Mouse (Mus musculus) urinary bladder, postnatal 10 days (tissue): ENCODE measurements around the gene Nhsl2.
A peak's percentile ranks its signal among the peaks of the same experiment; 100 is the strongest.
"Not testable (repeated sequence)": the region's sequence is repeated elsewhere in the genome, so short reads cannot be mapped to it uniquely, and the experiment has no call there.

Experiments used
- DNase-seq: peaks from one replicate; pipeline ENCODE4 v3.0.0; 2022; ENCODE audit warnings: low spot score

The Nhsl2 gene

DNA sequence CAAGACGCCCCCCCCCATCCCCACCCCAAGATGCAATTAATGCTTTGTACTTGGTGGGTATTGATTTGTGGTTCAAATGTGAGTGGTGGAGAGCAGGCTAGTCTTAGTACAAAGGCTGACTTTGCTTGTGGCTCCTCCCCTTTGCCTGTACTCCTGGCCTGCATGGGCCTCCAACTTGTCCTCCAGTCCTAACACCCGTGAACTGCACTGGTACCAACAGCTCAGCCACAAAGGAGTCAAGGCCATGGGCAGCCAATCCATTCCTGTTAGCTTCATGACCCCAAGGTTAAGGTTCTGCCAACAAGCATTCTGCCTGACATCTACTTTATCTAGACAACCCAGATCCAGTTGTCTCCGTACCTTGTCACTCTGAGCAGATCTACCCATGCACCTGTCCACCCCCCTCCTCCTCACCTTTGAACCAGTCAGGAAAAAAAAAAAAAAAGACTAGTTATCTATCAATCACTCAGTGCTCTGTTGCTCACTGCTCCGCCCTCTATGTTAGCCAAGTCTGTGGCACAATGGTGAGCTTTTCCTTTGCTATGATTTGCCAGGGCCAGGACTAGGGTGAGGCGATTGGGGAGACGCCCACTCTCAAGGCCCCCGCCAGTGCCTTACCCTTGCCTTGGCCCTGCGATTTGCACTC, 236.7 kb downstream of the Nhsl2 start:
- no peak for DNase-seq

DNA sequence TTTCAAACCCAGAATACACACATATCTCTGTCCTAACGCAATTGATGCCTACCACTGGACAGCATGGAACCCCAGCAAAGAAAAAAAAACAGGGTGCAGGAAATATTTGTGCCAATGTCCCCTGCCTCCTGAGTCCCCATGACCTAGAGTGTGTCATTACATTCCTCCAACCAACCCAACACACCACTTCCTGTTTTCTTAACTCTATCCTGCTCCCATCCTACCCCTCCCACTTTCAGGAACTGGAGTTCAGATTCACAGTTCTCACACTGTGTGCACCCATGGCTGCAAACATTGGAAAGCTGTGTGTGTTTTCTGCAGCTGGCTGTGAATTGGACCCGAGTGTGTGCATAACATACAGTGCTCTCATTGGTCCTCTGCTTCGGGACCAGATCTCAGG, 241.4 kb downstream of the Nhsl2 start:
- DNase-seq: no peak

DNA sequence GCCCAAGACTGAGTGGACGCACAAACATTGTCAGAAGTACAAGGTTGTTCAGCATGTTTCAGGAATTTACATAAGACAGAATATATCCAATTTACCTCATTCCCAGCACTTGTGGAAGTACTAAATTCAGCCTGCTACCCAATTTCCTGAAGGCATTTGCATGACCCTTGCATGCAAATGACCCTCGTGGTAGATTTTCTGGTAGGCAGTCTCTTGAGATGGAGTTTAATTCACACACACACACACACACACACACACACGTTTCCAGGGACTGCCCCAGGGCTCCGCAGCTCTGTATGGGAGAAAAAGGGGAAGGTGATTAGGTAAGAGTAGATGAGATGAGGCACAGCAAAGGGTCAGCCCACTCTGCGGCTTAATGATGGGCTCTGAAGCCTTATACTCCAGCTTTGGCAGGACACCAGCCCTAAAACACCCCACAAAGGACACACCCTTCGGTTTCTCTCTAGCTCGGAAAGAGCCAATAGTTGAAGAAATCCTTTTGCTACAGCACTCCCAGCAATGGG, 245.3 kb downstream of the Nhsl2 start:
- DNase-seq: no peak

DNA sequence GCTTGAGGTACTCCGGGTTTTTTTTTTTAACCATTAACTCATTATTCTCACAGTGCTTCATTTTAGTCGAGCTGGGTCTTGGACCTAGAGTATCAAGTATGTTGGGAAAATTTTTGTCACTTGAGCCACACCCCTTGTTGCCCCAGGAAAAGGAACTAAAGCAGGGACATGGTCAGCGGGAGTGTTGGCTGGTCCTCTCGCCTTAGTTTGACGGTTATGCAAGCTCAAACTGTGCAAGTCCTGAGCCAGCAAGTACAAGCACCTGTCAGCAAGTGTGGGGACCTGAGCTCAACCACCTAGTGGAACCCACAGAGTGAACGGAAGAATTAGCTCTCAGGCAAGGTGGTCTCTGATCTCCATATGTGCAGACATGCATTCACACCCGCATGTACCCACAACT, 252.7 kb downstream of the Nhsl2 start:
- no peak for DNase-seq

DNA sequence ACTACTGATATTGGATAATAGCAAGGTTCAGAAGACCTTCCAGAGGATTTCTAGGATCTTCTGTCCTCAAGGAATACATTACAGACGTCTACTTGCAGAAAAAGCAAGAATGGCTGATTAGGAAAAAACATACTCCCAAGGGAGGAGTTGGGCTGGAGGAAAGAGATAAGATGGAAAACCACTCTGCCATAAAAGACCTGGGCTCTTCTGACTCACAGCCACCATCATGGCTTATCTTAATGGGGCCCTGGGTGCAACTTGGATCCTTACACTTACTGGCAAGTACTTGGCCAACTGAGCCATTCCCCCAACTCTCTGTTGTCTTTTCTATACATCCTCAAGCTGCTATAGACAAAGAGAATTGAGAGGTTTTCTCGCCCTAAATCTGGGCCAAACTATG, 254.6 kb downstream of the Nhsl2 start:
- DNase-seq: not testable (repeated sequence)

DNA sequence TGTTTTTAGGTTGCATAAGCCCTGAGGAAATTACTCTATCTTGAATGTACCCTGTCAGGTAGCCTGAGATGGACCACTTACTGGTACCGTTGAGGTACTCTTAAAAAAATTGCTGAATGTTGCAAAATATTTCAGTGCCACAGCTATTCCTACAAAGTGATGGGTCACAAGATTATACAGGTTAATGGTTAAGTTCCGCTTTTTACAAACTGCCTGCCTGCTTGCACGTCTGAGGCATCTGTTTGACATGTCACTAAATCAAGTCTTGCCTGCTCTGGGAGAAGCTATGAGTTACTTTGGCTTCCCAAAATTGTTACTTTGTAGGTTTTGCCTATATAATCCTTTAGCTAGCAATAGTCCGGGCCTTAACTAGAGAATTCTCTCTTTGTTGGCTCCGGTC, 260.2 kb downstream of the Nhsl2 start:
- not testable (repeated sequence) for DNase-seq

DNA sequence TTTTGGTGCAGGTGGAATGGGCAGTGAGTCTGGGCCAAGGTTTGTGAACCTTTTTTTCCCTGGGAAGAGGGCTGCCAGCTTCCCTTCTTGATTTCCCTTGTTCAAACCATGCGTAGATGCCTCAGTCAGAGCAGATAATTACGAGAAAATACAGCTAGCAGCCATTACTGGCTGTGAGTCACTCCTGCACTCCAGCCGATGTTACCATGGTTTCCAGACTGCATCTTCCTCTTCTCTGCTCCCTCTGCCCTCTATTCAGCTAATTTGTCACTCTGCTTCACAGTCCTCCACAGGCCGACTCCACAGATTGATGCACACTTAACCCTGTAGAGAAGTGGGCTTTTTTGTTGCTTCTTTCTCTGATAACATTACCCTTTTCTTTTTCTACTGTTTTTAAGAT, 266.5 kb downstream of the Nhsl2 start:
- no peak for DNase-seq

DNA sequence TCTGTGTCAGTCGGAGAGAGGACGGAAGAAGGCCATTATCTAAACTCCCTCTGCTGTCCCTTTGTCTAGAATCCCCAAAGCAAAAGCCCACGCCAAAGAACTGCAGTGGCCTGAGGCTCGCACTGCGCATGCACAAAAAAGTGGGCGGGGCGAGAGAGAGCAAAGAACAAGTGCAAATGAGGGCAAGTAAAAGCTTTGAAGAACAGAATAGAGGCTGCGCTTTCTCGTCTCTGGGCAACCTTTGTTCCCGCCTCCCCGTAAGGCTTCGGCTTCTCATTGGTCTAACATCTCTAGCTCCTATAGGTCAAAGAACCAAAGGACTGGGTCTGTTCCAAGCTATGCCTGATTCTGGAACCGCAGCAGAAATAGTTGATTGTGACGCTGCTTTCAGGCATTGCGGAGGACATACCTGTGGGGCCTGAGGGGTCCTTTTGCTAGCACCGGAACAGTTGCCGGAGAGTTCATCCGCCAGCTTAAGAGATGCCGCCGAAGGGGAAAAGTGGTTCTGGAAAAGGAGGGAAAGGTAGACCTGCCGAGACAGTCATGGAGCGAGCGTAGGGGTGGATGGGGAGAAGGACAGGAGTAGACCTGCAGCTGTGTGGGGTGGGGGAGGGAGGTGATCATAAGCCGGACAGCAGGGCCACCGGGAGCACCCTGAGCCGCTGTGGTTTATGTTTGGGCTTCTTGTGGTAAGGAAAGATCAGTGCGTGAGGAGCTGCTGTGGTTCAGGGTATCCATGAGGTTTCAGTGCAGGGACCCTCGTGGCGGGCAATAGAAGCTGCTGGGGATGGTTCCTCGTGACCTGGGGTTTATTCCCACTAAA, 270.1 kb downstream of the Nhsl2 start, which contains the start of gene Pin4:
TSS of gene Pin4 (plus strand) at position 406 of the 823 bp plus-strand sequence.
- peak; percentile 59 for DNase-seq

DNA sequence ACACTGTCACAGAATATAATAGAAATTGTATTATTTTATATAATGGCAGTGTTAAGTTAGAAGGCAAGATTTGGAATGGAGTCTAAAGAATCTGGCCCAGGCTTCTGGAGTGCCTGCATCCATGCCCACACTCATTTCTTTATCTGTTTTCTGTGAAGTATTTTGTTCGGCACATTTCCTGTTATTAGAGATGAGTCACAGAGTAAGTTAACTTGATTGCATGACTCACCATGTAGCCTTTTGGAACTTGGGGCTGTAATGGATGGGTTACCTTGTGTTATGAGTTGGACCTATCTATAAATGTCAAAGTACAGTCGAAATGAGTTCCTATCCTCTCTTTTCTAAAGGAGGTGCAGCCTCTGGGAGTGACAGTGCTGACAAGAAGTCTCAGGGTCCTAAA, 272.1 kb downstream of the Nhsl2 start:
- DNase-seq: no peak

DNA sequence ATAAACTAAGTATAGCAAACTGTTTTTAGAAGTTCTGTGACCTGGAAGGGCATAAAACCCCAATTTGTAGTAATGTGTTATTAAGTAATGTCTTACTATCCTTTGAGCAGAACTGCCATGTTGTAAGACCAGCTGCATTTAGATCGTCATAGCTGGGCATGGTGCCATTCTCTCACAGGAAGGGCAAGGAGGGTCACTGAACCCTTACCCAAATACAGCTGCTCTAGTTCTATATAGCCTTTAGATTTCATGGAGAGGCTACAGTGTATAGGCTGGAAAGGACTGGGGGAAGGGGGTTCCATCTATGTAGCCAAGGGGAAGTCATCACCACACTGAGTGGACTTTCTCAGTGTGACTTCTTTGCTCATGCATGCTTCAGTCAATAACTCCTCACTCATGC, 292.0 kb downstream of the Nhsl2 start:
- no peak for DNase-seq
